Mouse (Mus musculus) brain, embryonic 14.5 days (tissue): ENCODE measurements at regions not wholly inside any gene's neighbourhood (a gene's known extent, or its start where the extent isn't known, plus 50 kb on each side); places are given as distances from the start of the nearest gene placed in this dataset.
A peak's percentile ranks its signal among the peaks of the same experiment; 100 is the strongest.

Experiments used
- DNase-seq: peaks from one replicate; pipeline ENCODE4 v3.0.0-alpha.2; 2011; ENCODE audit warnings: low read depth
- CTCF ChIP-seq: fragments of 200-500 bp; IDR thresholded peaks from 2 replicates; pipeline ENCODE4 v1.5.1; 2012; ENCODE audit warnings: inconsistent platforms, mild to moderate bottlenecking, moderate library complexity, borderline replicate concordance; ENCODE audit not compliant: insufficient read depth, insufficient read length; ENCODE audit errors: extremely low read depth
- POLR2A ChIP-seq: fragments of 200-500 bp; IDR thresholded peaks from 2 replicates; pipeline ENCODE4 v1.6.1; 2012; ENCODE audit warnings: mild to moderate bottlenecking, inconsistent platforms, borderline replicate concordance; ENCODE audit not compliant: poor library complexity, insufficient read depth, insufficient read length, severe bottlenecking; ENCODE audit errors: extremely low read depth

DNA sequence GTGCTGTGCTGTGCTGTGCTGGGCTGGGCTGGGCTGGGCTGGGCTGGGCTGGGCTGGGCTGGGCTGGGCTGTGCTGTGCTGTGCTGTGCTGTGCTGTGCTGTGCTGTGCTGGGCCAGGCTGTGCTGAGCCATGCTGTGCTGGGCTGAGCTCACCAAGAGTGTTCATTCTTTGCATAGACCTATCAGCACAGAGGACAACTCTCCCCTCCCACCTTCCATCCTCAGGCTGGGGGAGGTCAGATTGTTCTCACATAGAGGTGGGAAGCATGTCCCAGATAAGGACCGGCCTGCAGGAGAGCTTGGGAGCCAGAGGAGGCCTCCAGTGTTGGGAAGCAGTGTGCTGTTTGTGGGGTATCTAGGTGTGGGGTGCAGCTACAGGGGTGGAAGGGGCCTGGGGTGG is 188.0 kb downstream of the Matn1 start:
- no peak for DNase-seq
- no peak for TF ChIP-seq POLR2A
- TF ChIP-seq CTCF: no peak

DNA sequence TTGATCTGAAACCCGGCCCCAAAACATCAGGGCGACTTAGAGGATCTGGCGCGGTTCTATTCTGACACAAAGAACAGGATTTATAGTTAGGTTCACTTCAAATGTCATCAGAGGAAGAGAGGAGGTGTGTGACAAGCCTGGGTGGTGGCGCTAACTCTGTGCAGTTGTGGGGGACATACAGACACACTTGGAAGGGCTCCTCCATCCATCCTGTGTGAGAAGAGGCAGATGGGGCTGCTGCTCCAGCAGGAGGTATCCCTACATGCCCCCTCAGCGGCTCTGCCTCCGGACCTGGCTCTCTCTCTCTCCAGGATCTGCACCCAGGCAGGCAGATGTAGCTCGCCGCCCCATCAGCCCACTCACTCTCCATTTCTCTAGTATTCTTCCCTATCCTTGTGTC is 188.6 kb downstream of the Matn1 start:
- TF ChIP-seq POLR2A: no peak
- TF ChIP-seq CTCF: no peak
- DNase-seq: no peak

GRCm38 (mm10) chr4:131135841-131136240 is 191.7 kb downstream of the Matn1 start:
- DNase-seq: no peak
- TF ChIP-seq CTCF (no peak), POLR2A (no peak)

DNA sequence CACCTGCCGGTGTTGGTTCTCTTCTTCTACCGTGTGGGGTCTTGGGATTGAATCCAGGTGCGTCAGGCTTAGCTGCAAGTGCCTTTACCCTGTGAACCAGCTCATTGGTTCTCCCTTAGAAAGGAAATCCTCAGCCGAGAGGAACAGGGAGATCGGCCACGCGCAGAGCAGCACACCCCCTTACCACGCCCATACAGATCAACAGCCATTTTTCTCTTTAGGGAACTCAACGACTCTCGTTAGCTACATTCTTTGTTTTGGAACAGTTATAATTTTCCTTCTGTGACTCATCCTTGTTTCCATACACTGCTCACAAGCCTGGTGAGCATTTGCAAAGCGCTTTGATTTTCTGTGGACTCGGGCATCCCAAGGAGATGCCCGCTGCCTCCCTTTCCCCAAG is 194.7 kb downstream of the Matn1 start:
- TF ChIP-seq CTCF (no peak), POLR2A (no peak)
- DNase-seq: no peak

- peak; percentile 68 for DNase-seq
- TF ChIP-seq POLR2A (no peak), CTCF (no peak)
These were observed 197.8 kb downstream of the Matn1 start for GRCm38 (mm10) chr4:131141890-131142465.

DNA sequence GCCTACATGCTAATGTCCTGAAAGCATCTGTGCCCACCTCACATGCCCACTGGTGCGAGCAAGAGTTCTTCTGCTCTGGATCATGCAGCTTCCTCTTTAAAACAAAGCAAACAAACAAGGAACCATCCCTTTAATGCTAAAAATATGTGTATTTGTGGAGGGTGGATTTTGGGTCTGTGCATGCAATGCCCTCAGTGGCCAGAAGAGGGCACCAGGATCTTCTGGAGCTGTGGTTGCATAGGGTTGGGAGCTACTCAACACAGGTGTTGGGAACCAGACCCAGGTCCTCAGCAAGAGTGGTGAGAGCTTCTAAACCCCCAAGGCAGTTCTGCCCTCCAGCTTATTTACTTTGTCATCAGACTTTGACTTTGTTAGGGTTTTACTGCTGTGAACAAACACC is 201.3 kb downstream of the Matn1 start:
- no peak for DNase-seq
- no peak for TF ChIP-seq POLR2A
- peak; percentile 48; the same call in 1 of the 2 replicates for TF ChIP-seq CTCF

DNA sequence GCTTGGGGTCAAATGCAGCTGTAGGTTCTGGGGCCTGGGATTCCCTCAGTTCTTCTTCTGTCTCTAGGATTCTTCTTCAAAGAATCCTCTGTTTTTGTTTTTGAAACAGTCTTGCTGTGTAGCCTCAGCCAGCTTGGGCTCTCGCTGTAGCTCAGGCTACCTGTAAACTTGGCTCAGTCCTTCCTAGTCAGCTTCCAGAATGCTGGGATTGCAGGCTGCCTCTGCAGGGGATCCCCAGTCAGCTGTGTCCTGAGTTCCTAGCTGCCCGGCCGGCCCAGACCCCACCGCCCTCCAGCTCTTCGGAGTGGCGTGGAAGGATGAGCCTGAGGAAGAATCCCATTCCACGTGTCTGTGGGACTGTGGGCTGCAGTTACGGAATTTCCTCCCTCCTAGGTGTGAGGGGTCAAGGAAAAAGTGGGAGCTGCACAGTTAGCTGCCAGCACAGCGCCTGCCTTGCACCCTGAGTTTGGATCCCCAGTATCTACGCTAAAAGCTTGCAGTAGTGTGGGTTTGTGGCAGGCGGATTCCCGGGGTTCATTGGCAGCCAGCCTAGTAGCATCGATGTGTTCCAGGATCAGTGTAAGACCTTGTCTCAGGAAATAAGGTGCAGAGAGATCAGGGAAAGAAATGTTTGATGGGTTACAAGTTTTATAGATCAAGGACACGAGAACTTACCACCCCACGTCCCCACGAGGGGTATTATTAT is 204.0 kb downstream of the Matn1 start:
- DNase-seq: peak; percentile 50
- no peak for TF ChIP-seq POLR2A
- TF ChIP-seq CTCF: no peak

DNA sequence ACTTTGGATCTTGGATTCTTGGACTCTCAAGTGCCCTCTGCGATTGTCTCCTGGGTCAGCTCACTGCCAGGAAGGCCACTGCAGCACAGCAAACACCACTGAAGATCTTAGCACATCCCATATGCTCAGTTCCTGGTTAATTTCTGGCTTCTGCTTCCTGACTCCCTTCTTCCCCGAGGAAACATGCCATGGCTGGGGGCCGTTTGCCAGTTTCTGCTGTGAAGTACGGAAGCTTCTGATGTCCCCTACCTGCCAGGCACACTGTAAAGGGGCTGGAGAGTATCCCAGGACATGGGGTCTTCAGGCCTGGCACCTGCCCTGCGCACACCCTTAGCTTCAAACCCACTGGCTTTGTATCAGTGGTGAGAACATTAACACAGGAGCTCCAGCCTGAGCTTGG is 205.3 kb downstream of the Matn1 start:
- TF ChIP-seq CTCF (no peak), POLR2A (no peak)
- DNase-seq: no peak

DNA sequence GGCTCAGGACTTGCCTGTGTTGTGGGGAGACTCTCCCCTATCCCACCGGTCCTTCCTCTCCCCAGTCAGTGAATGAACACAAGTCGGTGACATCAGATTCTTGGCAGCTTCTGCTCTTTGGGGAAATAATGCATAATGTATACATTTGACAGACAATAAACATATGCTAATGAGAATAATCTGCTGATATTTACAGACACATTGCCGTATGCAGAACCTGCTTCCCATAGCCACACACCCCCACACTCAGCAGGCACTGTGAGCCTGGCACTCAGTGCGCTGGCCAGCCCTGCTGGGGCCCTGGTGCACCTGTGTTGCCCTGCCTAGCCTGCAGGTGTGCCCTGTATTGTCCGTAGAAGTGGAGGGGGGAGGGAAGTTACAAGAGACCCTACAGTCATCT is 215.5 kb downstream of the Matn1 start:
- DNase-seq: peak; percentile 77
- TF ChIP-seq CTCF (no peak), POLR2A (no peak)

DNA sequence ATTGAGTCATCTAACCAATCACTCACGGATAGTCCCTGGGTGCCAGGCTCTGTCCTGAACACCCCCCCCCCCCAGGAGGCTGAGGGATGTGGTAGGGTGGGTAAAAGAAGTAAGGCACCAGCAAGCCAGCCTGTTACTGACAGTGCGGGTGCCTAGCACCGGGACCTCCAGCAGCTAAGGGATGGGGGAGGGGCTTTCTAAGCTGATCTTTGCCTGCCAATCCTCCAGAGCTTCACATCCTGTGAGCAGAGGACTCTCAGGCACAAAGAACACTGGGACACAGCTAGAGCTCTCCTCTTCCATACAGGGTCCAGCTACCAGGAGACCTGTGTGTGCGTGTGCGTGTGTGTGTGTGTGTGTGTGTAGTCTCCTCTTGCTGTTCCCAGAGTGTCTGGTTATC is 215.9 kb downstream of the Matn1 start:
- peak; percentile 81 for DNase-seq
- TF ChIP-seq CTCF: no peak
- TF ChIP-seq POLR2A: no peak

DNA sequence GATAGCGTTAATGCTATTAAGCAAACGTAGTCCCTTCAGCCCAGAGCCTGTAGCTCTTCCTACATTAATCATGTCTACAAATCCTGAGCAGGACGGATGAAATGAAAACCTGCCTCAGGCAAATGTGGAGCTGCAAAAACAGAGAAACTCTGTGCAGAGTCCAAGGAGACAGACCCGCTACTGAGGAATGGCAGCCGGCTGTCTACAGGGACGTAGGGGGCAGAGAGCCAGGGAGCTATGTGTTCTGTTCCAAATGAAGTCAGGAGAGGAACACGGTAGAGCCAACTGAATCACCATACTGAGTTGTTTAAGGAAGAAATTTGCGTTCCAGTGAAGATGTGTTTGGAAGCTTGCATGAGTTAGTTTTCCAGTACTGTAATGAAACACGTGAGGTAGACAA is 217.3 kb downstream of the Matn1 start:
- TF ChIP-seq POLR2A (no peak), CTCF (no peak)
- DNase-seq: peak; percentile 68

DNA sequence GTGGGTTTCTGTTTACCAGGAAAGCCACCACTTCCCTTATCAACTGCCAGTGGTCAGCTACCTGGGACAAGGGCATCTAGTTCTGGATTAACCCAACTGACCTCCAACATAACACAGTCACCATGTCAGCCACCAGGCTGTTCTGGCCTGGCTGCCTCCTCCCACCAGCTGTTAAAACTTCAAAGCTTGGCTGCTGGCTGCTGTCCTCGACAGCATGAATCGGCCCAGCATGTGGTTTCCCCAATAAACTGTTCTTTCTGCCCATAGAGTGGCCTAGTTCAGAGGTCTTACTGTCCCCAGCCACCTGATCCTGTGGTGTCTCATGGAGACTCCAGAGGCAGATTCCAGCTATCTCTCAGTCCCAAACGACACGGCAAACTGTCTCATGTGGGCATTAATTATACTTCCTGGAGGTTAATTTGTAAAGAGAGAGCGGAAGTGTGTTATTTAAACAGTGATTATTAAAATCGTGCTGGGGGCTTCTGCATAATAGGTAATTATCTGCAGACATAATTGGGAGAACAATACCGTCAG is 219.7 kb downstream of the Matn1 start:
- TF ChIP-seq CTCF (no peak), POLR2A (no peak)
- DNase-seq: peak; percentile 53

GRCm38 (mm10) chr4:131166574-131167270 is 222.5 kb downstream of the Matn1 start:
- no peak for DNase-seq
- TF ChIP-seq POLR2A: no peak
- no peak for TF ChIP-seq CTCF
